Mouse (Mus musculus): Measurements from ENCODE around the gene Chmp5.
"Not testable (repeated sequence)": the region's sequence is repeated elsewhere in the genome, so short reads cannot be mapped to it uniquely, and the experiment has no call there.

Gene Chmp5

DNA sequence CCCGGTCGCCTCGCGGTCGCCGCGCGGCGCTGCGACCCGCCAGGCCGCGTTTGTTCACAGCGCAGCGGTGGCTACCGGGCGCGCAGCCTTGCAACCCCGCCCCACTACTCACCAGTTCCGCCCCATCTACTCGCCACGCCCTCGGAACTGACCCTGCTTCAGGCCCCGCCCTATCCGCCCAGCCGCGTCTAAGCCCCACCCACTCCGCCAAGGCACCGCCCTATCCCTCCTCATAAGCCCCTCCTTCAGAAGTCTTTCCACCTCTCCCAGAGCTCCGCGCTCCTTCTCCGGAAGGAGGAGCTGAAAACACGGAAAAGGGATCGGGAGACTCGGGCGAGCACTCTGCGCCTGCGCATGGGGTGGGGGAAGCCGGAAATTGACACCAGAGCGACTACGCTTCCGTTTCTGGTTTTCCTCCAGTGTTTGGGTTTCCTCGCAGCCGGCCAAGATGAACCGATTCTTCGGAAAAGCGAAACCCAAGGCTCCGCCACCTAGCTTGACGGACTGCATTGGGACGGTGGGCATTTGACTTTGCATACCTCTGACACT is at the start of gene Chmp5, which contains the start of gene Bag1:
Gene Chmp5 (plus strand): TSS at position 248 of the 549 bp plus-strand sequence.
Gene Bag1 (minus strand): TSS at position 135 of the 549 bp plus-strand sequence.
- peak; percentile 98 for DNase-seq (ENCODE audit: low spot score in 2 of 2)

DNA sequence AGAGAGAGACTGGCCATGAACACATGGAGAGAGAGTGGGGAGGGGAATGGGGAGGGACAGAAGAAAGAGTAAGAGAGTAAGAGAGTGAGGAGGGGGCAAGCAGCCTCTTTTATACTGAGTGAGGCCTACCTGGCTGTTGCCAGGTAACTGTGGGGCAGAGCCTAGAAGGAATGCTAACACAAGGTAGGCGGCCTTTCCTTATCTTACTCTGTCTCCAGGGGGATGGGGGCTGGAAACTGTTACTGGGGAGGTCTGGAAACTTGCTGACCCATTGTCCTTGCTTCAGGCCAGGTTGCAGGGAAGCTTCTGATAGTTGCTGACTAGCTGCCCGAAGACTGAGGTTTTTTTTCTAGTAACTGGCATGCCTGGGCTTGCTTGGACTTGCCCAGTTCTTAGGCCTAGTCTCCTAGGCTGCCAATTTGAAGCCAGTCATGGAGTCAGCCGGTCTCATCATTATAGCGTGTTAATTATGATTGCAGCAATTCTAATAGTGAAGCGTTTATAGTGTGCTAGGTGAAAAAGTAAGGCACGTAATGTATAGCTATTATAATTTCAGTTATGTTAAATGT is 49.6 kb upstream of the Chmp5 start:
- no peak for DNase-seq (ENCODE audit: low spot score in 2 of 2)

DNA sequence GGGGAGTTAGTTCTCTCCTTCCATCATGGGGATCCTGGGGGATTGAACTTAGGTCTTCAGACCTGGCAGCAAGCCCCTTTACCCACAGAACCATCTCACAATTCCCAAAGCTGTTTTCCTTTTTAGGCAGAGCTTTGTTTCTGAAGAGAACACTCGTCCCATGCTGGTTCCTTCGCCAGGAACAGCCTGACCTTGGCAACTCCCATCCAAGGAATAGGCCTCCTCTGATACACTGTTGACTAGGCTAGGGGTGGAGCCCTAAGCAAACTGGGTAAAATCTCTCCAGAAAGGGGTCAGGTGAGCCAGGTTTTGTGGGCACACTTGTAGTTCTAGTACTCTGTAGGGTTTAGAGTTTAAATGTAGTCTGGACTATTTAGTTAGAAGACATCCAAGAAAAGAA is 48.9 kb upstream of the Chmp5 start:
- no peak for DNase-seq (ENCODE audit: low spot score in 2 of 2)

DNA sequence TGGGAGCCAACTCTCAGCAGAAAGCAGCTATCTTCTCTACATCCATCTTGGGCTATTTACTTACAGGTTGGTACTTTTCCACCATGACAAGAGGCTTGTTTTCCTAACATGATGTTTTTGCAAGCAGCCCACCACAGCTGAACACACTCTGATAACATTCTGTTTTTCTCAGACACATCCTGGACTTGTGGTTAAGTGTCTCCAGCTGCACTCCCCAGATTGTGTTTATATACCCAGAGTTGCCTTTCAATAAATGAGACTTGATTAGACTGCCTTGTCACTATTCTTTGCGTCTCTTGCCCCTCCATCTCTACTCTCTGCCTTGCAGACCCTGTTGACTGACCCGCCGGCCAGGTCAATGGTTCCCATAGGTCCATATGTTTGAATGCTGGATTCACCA is 48.1 kb upstream of the Chmp5 start:
- no peak for DNase-seq (ENCODE audit: low spot score in 2 of 2)

DNA sequence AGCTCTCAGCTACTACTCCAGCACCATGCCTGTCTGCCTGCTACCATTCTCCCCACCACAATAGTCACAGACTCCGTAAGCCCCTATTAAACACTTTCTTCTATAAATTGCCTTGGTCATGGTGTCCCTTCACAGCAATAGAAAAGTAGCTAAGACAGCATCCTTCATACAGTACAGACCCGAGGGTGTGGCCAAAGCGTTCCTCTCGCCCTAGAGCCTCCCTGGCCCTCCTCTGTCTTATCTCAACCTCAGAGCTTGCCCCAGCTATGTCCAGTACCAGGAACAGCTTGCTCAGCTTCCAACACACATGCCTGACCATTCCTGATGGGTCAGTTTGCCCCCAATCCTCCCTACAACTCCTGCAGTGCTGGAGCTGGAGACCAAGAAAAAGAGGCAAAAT is 47.6 kb upstream of the Chmp5 start:
- no peak for DNase-seq (ENCODE audit: low spot score in 2 of 2)

DNA sequence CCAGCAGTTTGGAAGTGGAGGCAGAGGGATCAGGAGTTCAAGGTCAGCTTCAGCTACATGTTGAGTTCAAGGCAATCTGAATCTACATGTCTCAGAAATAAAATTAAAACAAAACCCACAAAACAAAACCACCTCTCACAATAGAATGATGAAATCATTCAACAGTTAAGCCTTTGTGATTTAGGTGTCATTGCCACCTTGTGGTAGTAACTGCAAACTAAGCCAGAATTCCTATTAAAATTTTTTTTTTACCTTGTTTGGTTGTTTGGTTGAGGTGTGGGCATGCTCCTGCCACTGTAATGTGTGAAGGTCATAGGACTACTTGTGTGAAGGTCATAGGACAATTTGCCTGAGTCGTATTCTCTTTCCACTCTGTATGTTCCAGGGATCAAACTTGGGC is 41.9 kb upstream of the Chmp5 start:
- peak; percentile 19 to 37 for DNase-seq (ENCODE audit: low spot score in 2 of 2)

DNA sequence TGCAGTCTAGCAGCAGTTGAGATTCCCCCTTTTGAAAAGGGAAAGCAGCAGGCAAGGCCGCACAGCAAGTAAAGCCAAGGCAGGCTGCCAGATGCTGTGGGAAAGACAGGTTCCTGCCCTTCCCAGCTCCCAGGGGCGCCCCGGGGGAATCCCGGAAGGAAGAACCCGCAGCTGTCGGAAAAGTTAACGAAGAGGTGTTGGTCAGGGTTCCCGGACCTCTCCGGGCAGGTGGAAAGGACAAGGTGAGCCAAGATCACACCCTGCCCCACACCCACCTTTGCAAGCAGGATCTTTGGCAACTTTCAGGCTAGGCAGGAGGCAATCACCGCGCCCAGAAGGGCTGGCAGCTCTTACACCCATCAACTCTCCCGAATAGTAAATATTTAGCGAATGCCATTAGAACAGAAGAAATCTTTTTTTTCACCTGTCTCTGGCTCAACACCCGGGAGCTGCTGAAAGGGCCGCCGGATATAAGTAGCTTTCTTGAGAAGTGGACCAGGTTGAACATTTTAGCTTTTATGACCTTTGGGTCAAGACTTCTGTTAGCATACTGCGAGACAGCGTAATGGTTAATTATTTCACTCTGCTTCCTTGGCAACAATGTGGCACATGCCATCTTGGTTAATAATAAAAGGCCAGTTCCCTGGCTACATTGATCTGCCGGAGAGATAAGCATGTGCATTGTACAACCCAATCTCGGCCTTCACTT is 39.8 kb upstream of the Chmp5 start:
- DNase-seq (ENCODE audit: low spot score in 2 of 2) = no peak

DNA sequence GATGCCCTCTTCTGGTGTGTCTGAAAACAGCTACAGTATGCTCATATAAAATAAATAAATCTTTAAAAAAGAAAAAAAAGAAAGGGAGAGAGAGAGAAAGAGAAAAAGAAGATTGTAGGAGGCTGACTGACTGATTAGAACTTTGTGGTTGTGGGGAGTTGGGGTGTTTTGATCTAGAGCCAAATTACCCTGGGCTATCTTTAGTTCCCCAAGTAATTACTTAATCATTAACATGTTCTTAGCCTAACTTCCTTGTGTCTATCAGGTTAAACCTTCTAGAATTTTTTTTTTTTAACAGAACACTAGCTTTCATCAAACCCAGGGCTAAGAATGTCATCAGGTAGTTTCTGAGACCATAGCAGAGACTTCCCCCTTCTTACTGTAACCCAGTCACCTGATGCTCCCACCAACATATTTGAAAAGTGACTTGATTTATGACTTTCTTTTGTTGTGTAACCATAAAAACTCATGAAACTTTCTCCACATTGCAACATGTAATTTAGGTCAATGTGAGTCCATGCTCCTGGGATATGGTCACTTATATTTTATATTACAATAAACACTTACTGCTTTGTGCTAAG is 33.8 kb upstream of the Chmp5 start:
- DNase-seq (ENCODE audit: low spot score in 2 of 2) = no peak

DNA sequence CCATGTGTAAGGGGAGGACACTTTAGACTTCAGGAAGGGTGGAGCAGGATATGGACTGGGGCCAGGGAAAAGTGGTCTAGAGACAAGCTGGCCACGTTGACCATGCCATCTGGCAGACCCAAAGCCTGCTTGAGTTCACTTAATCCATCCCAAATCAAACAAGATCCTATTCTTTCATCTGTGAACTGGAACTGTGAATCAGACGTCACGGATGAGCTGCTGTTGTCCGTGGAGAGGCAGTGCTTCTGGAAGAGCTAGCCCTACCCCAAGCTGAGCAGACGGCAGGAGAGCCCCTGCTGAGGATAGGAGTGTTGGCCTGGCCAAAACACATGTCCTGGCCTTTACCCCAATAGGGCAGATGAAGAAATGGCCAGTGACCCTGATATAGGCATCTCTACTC is 32.3 kb upstream of the Chmp5 start:
- DNase-seq (ENCODE audit: low spot score in 2 of 2) = no peak

DNA sequence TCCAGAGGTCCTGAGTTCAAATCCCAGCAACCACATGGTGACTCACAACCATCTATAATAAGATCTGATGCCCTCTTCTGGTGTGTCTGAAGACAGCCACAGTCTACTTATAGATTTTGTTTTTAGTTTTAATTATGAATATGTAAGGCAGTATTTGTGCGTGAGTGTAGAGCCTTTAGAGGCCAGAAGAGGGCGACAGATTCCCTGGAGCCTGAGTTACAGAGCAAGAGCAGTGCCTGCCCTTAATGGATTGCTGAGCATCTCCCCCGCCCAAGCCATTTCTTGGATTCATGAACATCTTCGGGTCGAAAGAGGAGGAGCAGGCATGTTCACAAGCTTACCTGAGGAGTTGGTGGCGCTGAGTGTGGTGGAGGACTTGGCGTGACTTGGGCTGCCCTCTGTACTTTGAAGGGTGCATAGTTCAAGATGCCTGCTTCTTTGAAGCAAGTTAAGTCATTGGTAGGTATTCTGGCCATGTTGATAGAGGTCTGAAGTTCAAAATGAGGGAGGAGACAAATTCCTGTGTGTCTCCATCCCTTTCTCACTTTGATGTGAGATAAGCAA is 31.5 kb upstream of the Chmp5 start:
- no peak for DNase-seq (ENCODE audit: low spot score in 2 of 2)

DNA sequence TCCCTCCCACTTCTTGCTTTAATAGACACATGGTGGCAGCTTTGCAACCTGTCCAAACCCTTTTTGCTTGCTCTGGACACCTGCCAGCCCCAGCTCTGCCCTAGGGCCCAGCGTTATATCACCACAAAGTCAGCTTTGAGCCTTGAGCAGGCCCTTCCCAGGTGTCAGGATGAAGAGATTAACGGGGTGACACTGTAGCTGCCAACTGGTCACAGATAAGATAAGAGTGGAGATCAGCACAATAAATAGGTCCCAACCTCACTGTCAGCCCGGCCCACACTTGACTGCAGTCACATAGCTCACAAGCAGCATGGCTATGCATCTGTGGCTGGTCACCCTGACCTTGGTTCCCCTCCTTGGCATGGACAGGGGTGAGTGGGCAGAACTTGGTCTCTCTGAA is 28.4 kb upstream of the Chmp5 start, which contains the start of gene Spink4:
Gene Spink4 (plus strand): TSS at position 268 of the 400 bp plus-strand sequence.
- DNase-seq (ENCODE audit: low spot score in 2 of 2) = no peak

DNA sequence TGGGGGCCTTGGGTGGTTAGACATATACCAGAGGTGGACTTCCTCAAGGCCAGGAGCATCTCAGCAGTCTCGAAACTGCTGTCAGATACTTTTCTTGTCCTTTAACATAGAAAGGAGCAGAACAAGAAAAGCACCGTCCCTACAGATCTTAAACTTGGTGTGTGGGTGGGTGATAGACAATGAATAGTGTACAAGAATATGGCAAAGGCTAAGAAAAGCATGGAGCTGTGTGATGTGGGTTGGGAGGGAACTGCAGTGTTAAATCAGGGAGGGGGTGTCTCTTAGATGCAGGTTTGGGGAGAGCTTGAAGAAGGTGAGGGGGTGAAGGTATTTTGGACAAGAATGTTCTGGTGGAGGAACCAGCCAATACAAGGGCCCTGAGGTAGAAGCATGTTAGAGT is 27.6 kb upstream of the Chmp5 start:
- DNase-seq (ENCODE audit: low spot score in 2 of 2) = no peak

DNA sequence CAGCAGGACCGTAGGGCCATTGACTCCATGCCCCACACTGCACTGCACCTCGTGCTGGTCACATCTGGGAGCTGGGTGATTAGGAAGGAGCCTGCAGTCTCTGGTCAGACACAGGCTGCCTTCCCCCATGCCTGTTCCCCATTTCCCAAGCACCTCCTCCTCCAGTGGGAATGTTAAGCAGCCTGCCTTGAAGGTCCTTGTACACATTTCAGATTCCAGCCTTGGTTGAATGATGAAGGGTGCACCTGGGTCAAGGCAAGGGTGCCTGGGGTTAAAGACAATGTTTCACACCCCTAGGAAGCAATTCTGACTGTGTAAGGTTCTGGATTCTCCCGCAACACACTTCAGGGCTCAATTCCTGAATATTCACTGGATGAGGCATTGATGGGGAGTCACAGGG is 26.9 kb upstream of the Chmp5 start:
- no peak for DNase-seq (ENCODE audit: low spot score in 2 of 2)

DNA sequence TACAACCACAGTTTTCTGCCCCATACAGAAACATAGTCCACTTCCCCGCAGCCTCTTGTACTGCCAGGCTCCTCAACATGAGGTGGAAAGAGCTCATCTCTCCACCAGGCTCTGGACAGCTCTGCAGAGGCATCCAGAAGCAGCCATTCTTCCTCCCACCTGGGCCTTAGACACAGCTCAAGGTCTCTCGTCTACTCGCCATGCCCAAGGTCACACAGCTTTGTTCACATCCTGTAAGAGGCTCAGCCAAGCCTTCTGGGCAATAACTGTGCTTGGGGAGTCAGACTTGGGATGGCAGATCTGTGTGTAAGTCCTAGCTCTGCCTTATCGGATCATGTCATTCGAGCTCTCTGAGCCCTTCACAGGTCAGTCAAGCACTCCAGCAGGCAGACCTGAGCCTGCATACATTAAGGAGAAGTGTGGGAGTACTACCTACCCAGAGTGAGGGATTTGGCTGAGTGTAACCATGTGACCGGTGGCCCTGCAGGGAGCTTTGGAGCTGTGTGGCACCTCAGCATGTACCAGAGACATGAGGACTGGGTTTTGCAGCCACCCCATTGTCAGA is 25.0 kb upstream of the Chmp5 start:
- DNase-seq (ENCODE audit: low spot score in 2 of 2) = no peak

DNA sequence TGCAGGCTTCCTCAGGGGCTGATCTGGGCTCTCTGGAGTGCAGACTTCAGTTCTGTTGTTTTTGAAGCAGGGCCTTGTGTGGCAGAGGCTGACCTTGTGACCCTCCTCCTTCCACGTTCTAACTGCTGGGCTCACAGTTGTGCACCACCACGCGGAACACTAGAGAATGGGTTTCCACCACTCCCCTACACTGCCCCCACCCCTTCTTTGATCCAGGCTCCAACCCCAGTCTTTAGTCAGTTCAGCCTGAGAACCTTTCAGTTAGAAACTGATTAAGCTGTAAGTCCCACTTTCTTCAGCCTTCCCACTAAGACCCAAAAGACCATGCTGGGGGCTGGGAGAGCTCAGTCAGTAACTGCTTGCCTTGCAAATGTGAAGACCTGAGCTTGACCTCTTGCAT is 22.6 kb upstream of the Chmp5 start:
- no peak for DNase-seq (ENCODE audit: low spot score in 2 of 2)

DNA sequence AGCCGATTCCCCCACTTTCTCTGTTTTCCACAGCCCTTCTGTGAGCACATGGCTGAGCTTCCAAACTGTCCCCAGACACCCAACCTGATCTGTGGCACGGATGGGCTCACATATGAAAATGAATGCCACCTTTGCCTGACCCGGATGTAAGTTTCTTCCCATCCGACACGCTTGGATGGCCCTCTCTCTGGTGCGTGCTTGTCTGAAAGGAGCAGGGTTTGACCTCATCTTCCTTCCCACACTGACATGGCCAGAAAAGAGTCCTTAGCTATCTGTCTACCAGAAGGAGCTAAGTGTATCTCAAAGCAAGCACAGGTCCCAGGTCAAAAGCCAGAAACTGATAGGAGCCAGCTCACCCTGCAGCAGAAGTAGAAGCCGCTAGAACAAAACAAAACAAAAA is 19.2 kb upstream of the Chmp5 start:
- DNase-seq (ENCODE audit: low spot score in 2 of 2) = no peak

DNA sequence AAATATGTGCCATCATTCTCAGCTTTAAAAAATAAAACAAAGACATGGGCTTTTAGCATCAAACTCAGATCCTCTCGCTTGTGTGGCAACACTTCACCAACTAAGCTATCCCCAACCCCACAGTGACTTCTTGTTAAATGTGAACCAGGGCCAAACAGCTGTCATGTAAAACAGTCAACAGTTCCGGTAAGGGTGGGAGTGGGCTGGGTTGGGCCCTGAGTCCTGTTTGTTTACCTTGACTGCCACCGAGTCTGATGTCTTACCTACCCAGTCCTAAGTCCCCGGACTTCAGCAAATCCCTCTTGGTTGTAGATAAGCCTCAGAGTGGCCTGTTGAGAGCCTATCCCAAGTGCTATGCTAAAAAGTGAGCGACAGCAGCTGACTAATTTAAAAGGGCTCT is 14.5 kb upstream of the Chmp5 start:
- DNase-seq (ENCODE audit: low spot score in 2 of 2) = no peak

DNA sequence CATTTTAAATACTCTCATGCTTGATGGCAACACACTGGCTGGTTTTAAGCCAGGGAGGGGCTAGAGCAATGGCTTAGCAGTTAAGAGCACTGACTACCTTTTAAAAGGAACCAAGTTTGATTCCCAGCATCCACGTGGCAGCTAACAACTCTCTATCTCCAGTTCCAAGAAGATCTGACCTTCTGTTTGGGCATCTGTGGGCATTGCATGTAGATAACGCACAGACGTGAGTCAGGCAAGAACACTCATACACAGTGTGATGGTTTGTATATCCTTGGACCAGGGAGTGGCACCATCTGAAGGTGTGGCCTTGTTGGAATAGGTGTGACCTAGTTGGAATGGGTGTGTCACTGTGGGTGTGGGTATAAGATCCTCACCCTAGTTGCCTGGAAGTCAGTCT is 13.8 kb upstream of the Chmp5 start:
- not testable (repeated sequence) for DNase-seq (ENCODE audit: low spot score in 2 of 2)

DNA sequence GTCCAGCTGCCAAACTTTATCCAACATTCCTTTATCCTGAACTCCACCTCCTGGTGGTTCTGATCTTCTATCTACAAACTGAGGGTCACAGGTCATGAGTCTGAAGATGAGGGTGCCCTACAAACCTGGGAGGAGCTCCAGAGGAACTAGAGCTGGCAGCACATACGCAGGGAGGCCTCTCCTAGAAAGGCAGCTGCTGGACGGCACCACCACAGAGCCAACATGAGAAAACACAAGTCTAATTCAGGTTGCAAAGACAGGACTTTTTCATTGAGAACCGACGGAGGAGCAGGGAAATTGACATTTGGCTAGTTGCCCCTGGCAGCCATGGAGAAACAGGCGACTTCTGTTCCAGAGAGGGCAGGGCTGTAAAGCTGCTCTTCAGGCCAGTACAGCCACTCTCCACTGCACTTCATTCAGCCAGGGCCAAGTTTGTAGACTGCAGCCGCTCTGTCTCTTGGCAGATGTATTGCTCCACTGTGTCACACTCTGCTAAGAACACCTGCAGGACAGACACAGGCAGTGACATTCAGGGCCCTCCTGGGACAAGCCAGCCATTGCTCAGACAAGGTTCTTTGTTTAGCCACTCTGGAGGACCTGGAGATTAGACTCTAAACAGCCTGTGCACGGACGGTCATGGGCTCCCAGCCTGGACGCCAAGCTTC is 11.9 kb upstream of the Chmp5 start:
- DNase-seq (ENCODE audit: low spot score in 2 of 2) = no peak

DNA sequence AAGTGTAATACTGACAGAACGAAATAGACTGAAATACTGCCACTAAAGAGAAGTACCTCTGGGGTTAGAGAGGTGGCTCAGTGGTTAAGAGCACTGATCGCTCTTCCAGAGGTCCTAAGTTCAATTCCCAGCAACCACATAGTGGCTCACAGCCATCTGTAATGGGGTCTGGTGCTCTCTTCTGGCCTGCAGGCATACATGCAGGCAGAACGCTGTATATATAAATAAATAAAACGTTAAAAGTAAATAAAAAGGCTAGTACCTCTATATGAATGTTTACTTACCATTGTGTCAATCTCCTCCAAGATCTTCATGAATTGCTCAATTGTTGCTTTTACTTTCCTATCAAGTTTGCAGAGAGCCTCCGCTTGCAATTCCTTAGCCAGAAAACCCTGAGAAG is 9.4 kb upstream of the Chmp5 start:
- DNase-seq (ENCODE audit: low spot score in 2 of 2) = no peak

DNA sequence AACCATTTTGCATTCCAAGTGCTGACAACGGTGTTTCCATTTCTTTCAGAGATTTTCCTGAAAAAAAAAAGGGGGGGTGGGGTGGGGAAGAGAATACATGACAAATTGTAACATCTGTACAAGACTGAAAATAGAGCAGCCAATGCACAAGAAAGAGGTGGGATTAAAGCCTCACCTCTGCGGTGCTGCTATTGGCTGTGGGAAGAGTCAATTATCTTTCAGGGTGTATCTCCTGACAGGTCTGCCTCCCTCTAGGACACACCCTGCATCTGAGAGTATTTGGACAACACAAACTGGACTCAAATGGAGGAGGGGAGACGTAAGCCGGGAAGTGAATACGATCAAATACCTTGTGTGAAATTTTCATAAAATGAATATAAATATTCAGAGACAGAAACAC is 4.6 kb upstream of the Chmp5 start:
- no peak for DNase-seq (ENCODE audit: low spot score in 2 of 2)

Data from natural killer cell, adult 2 months (primary cell).